Mouse (Mus musculus): Measurements from ENCODE around the gene Cnga3. TPM values are rescaled to one million over a fixed set of nuclear protein-coding genes. Genes with fewer than 3 reads are reported as not detected.
A peak's percentile ranks its signal among the peaks of the same experiment; 100 is the strongest.

Cnga3 gene
- polyA plus RNA-seq (2015; fragmentation: Nextera tagmentation; extraction: Ambion mirVana): 0.42 and 0.47 TPM in 2 replicates

- Histone ChIP-seq H3K4me2 (replicated peaks; ENCODE audit: low read depth) (no peak within 1 kb of the TSS), H3K27me3 (replicated peaks; ENCODE audit: control insufficient read depth, insufficient read depth, low read length) (no peaks in the 10 kb centered on the region), H3K4me3 (ENCODE audit: low read depth, low read length) (no peak within 1 kb of the TSS), H3K9me3 (ENCODE audit: control insufficient read depth) (no peaks in the 10 kb centered on the region), H3K4me1 (replicated peaks; ENCODE audit: control insufficient read depth, insufficient read depth, low read length) (no peaks in the 10 kb centered on the region), H3K27ac (ENCODE audit: low read depth, low read length) (no peak within 1 kb of the TSS), H3K36me3 (ENCODE audit: control insufficient read depth, insufficient read depth) (no peaks in the 10 kb centered on the region), H3K9ac (ENCODE audit: low read depth, low read length) (no peak within 1 kb of the TSS)
- no peak for TF ChIP-seq CTCF (IDR thresholded peaks at IDR 0.05; ENCODE audit: low read depth)
- no peak for ATAC-seq
- WGBS: 41% methylated on average over 1 of the region's 1 CpGs
Observed at GRCm38 (mm10) chr1:37214144-37214543, at the start of gene Cnga3. Gene Cnga3 (plus strand): TSS chr1:37214434.

DNA sequence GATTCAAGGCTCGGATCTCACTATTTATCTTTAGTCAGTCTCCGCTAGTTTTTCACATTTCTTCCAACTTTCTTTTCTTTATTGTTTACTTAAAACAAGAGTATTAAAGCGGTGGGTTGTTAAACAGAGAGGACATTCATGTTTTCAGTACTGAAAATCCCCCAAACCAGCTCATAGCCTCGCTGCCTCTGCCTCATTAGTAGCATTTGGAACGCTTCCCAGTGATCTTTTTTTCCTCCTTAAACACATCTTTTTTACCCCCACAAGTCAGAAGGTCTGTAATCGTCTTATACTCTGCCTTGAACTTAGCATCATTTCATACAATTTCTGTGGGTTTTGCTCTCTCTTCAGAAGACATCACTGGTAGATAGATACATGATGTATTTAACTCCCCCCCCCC is 48.2 kb upstream of the Cnga3 start:
- WGBS: 43% methylated on average over 6 of the region's 6 CpGs
- ATAC-seq: no peak
- Histone ChIP-seq H3K9ac (ENCODE audit: low read depth, low read length) (no peak overlapping the region), H3K27ac (ENCODE audit: low read depth, low read length) (no peak overlapping the region), H3K9me3 (ENCODE audit: control insufficient read depth) (no peaks in the 10 kb centered on the region), H3K4me3 (ENCODE audit: low read depth, low read length) (no peak overlapping the region), H3K27me3 (replicated peaks; ENCODE audit: control insufficient read depth, insufficient read depth, low read length) (no peaks in the 10 kb centered on the region), H3K36me3 (ENCODE audit: control insufficient read depth, insufficient read depth) (no peaks in the 10 kb centered on the region), H3K4me2 (replicated peaks; ENCODE audit: low read depth) (no peak overlapping the region), H3K4me1 (replicated peaks; ENCODE audit: control insufficient read depth, insufficient read depth, low read length) (no peaks in the 10 kb centered on the region)
- no peak for TF ChIP-seq CTCF (IDR thresholded peaks at IDR 0.05; ENCODE audit: low read depth)

DNA sequence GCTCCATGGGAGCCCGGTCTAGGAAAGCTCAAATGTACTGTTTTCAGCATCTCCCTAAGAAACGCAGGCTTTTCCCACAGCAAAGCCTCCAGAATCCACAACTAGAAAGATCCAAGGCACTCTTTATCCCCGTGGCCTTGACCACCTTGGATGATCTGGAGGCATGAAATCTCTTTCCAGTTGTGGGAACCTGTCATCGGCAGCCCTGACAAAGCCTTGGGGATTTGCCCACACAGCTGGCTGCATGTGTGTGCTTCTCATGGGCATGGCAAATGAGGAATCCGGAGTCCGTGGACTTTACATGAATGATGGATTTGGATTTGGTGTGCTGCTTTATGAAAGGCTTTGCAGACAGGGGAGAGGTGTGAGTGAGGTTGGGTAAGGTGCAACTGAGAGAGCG is 46.3 kb upstream of the Cnga3 start:
- Histone ChIP-seq H3K27me3 (replicated peaks; ENCODE audit: control insufficient read depth, insufficient read depth, low read length) (no peaks in the 10 kb centered on the region), H3K4me1 (replicated peaks; ENCODE audit: control insufficient read depth, insufficient read depth, low read length) (no peaks in the 10 kb centered on the region), H3K27ac (ENCODE audit: low read depth, low read length) (no peak overlapping the region), H3K4me3 (ENCODE audit: low read depth, low read length) (no peak overlapping the region), H3K9ac (ENCODE audit: low read depth, low read length) (no peak overlapping the region), H3K36me3 (ENCODE audit: control insufficient read depth, insufficient read depth) (no peaks in the 10 kb centered on the region), H3K4me2 (replicated peaks; ENCODE audit: low read depth) (no peak overlapping the region), H3K9me3 (ENCODE audit: control insufficient read depth) (no peaks in the 10 kb centered on the region)
- 79% methylated on average over 7 of the region's 7 CpGs for WGBS
- no peak for TF ChIP-seq CTCF (IDR thresholded peaks at IDR 0.05; ENCODE audit: low read depth)
- no peak for ATAC-seq

- no peaks in the 10 kb centered on the region for H3K4me1 ChIP-seq (replicated peaks; ENCODE audit: control insufficient read depth, insufficient read depth, low read length)
- no peaks in the 10 kb centered on the region for H3K9me3 ChIP-seq (ENCODE audit: control insufficient read depth)
- H3K4me2 ChIP-seq (replicated peaks; ENCODE audit: low read depth): no peak overlapping the region
- WGBS: 86% methylated on average over 2 of the region's 2 CpGs
- no peaks in the 10 kb centered on the region for H3K36me3 ChIP-seq (ENCODE audit: control insufficient read depth, insufficient read depth)
- H3K4me3 ChIP-seq (ENCODE audit: low read depth, low read length): no peak overlapping the region
- H3K27ac ChIP-seq (ENCODE audit: low read depth, low read length): no peak overlapping the region
- ATAC-seq: no peak
- TF ChIP-seq CTCF (IDR thresholded peaks at IDR 0.05; ENCODE audit: low read depth): peak; percentile 62
- no peak overlapping the region for H3K9ac ChIP-seq (ENCODE audit: low read depth, low read length)
- no peaks in the 10 kb centered on the region for H3K27me3 ChIP-seq (replicated peaks; ENCODE audit: control insufficient read depth, insufficient read depth, low read length)
Observed at GRCm38 (mm10) chr1:37177874-37178273, 36.4 kb upstream of the Cnga3 start.

DNA sequence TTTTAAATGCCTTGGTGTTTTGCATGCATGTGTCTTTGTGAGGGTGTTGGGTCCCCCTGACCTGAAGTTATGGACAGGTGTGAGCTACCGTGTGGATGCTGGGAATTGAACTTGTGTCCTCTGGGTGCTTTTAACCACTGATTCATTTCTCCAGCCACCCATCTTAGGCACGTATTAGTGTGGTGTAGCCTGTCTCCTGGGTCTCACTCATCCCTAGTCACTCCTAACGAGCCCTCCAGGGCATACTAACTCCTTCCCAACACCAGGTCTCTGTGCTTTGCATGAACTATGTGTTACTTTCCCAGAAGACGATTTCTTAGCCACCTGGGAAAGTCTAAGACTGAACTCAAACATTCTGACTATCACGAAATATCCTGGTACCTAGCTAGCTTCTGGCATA is 34.4 kb upstream of the Cnga3 start:
- Histone ChIP-seq H3K27ac (ENCODE audit: low read depth, low read length) (no peak overlapping the region), H3K36me3 (ENCODE audit: control insufficient read depth, insufficient read depth) (no peaks in the 10 kb centered on the region), H3K9me3 (ENCODE audit: control insufficient read depth) (no peaks in the 10 kb centered on the region), H3K27me3 (replicated peaks; ENCODE audit: control insufficient read depth, insufficient read depth, low read length) (no peaks in the 10 kb centered on the region), H3K4me3 (ENCODE audit: low read depth, low read length) (no peak overlapping the region), H3K9ac (ENCODE audit: low read depth, low read length) (no peak overlapping the region), H3K4me2 (replicated peaks; ENCODE audit: low read depth) (no peak overlapping the region), H3K4me1 (replicated peaks; ENCODE audit: control insufficient read depth, insufficient read depth, low read length) (no peaks in the 10 kb centered on the region)
- 77% methylated on average over 5 of the region's 5 CpGs for WGBS
- no peak for ATAC-seq
- no peak for TF ChIP-seq CTCF (IDR thresholded peaks at IDR 0.05; ENCODE audit: low read depth)

GRCm38 (mm10) chr1:37187050-37187449 is 27.2 kb upstream of the Cnga3 start:
- TF ChIP-seq CTCF (IDR thresholded peaks at IDR 0.05; ENCODE audit: low read depth): no peak
- no peaks in the 10 kb centered on the region for H3K27me3 ChIP-seq (replicated peaks; ENCODE audit: control insufficient read depth, insufficient read depth, low read length)
- no peak overlapping the region for H3K27ac ChIP-seq (ENCODE audit: low read depth, low read length)
- H3K36me3 ChIP-seq (ENCODE audit: control insufficient read depth, insufficient read depth): no peaks in the 10 kb centered on the region
- H3K4me1 ChIP-seq (replicated peaks; ENCODE audit: control insufficient read depth, insufficient read depth, low read length): no peaks in the 10 kb centered on the region
- no peak for ATAC-seq
- H3K9me3 ChIP-seq (ENCODE audit: control insufficient read depth): no peaks in the 10 kb centered on the region
- 75% methylated on average over 6 of the region's 6 CpGs for WGBS
- no peak overlapping the region for H3K4me3 ChIP-seq (ENCODE audit: low read depth, low read length)
- H3K4me2 ChIP-seq (replicated peaks; ENCODE audit: low read depth): no peak overlapping the region
- no peak overlapping the region for H3K9ac ChIP-seq (ENCODE audit: low read depth, low read length)

- no peak overlapping the region for H3K27ac ChIP-seq (ENCODE audit: low read depth, low read length)
Observed at GRCm38 (mm10) chr1:37194607-37195006, 19.6 kb upstream of the Cnga3 start.

More at GRCm38 (mm10) chr1:37194607-37195006, 19.6 kb upstream of the Cnga3 start:
- H3K4me2 ChIP-seq (replicated peaks; ENCODE audit: low read depth): no peak overlapping the region
- ATAC-seq: no peak
- 46% methylated on average over 4 of the region's 4 CpGs for WGBS
- no peaks in the 10 kb centered on the region for H3K36me3 ChIP-seq (ENCODE audit: control insufficient read depth, insufficient read depth)
- no peak overlapping the region for H3K4me3 ChIP-seq (ENCODE audit: low read depth, low read length)
- no peaks in the 10 kb centered on the region for H3K9me3 ChIP-seq (ENCODE audit: control insufficient read depth)
- H3K9ac ChIP-seq (ENCODE audit: low read depth, low read length): no peak overlapping the region
- TF ChIP-seq CTCF (IDR thresholded peaks at IDR 0.05; ENCODE audit: low read depth): peak; percentile 63
- H3K27me3 ChIP-seq (replicated peaks; ENCODE audit: control insufficient read depth, insufficient read depth, low read length): no peaks in the 10 kb centered on the region
- no peaks in the 10 kb centered on the region for H3K4me1 ChIP-seq (replicated peaks; ENCODE audit: control insufficient read depth, insufficient read depth, low read length)
